Mouse (Mus musculus) neutrophil, adult 83 days (primary cell): ENCODE results near the gene Sell. TPM values are rescaled to one million over a fixed set of nuclear protein-coding genes. Genes with fewer than 3 reads are reported as not detected.

Experiments used
- total RNA-seq, 2 experiments: library from RNA; stranded (reverse); gene quantifications; one replicate each; pipeline ENCODE4 v1.2.4; 2023

Gene Sell
- total RNA-seq = 100 to 1,000 TPM; 498 to 511 TPM

DNA sequence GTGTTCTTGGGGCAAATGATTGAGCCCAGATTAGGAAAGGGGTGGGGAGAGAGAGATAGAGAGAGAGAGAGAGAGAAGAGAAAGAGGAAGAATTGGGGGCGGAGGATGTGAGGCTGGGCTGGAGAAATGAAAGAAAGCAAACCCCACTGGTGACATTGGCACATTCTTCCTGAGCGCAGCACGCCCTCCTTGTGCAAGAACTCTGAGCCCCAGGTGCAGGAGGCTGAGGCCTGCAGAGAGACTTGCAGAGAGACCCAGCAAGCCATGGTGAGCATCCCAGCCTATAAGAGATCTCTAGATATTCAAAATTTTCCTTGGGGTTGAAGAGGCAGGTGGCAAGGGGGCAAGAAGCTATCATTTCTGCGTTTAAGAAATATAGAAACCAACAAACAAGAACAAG lies at the start of gene Sell:
Gene Sell, plus strand, starts transcription at position 58 of the 400 bp plus-strand sequence.

DNA sequence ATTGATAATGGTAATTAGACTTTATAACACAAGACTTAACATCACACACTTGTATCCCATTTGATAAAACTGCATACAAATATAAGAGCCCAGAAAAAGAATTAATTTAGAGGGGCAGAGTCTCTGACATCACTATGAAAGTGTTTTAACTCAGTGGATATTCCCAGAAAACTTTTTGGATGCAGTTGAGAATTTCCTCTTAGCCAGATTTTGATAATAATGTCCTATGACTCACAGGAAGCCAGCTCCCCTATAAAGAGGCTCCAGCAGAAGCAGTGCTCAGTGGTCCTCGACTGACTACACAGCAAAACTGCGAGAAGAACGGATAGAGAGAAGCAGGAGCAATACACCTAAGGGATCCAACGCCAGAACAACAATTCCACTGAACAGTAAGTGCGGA lies 13.8 kb upstream of the Sell start, which contains the start of gene Sele:
Gene Sele, plus strand, starts transcription at position 301 of the 400 bp plus-strand sequence.

DNA sequence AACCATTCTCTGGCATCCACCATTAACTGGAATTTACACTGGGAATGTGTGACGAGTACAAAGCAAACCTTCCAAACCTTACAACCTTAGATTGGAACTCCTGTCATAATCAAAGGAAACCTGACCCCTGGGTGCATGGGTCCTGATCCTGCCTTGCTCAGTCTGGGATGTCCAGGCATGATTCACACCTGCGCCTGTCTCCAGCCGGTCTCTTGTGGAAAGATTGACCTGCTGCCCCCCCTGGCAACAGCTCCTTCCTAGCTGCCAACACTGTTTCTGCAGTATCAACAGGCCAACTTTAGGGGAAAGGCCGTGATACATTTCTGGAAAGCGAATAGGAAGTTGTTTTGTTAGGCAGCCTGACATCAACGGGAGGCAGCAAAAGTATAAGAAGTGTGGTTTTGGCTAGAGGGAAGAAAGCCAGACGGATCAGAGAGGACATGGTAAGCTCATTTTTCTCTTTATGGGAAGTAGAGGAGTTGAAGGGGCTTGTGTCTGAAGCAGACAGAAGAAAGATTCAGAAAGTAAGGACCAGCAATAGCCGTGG lies 53.2 kb downstream of the Sell start, which contains the start of gene Selp:
Gene Selp, plus strand, starts transcription at position 318 of the 547 bp plus-strand sequence.

Other genes starting within 250 kb of the Sell start
- 10 to 100 TPM; 20.0 to 21.5 TPM for gene Scyl3, start 132.9 kb upstream of the Sell start, total RNA-seq
- gene BC055324, start 67.2 kb upstream of the Sell start, total RNA-seq = 10 to 100 TPM in 1 of 2 experiments, 1 to 10 TPM in 1; 9.5 to 12.1 TPM
- gene Mettl18, start 67.1 kb upstream of the Sell start, total RNA-seq = 1 to 10 TPM; 1.9 TPM
- under 1 TPM; 0.11 to 0.22 TPM for gene Sele, start 13.7 kb upstream of the Sell start, total RNA-seq
- 10 to 100 TPM in 1 of 2 experiments, 1 to 10 TPM in 1; 8.2 to 10.7 TPM for gene Selp, start 53.3 kb downstream of the Sell start, total RNA-seq
- gene F5, start 89.9 kb downstream of the Sell start, total RNA-seq = 10 to 100 TPM; 61.9 to 68.1 TPM
- gene Slc19a2, start 187.1 kb downstream of the Sell start, total RNA-seq = 1 to 10 TPM; 3.1 to 7.2 TPM
- gene Ccdc181, start 213.6 kb downstream of the Sell start, total RNA-seq = 1 to 10 TPM; 4.2 to 4.7 TPM
- 10 to 100 TPM in 1 of 2 experiments, 1 to 10 TPM in 1; 7.9 to 10.3 TPM for gene Nme7, start 242.1 kb downstream of the Sell start, total RNA-seq
- gene Blzf1, start 245.5 kb downstream of the Sell start, total RNA-seq = 10 to 100 TPM; 12.4 to 13.2 TPM